Mouse (Mus musculus) neural tube, embryonic 15.5 days (tissue): Measurements from ENCODE around the gene Pde4d. TPM values are rescaled to one million over a fixed set of nuclear protein-coding genes. Genes with fewer than 3 reads are reported as not detected.
"Not testable (repeated sequence)": the region's sequence is repeated elsewhere in the genome, so short reads cannot be mapped to it uniquely, and the experiment has no call there.

Source experiments
- ATAC-seq: fragments of 200-750 bp; cut with Nextera tagmentation; 2 replicates; pipeline ENCODE4 v1.8.0; 2017; ENCODE audit warnings: mild to moderate bottlenecking, moderate TSS enrichment, moderate library complexity; ENCODE audit not compliant: low FRiP score
- H3K27ac ChIP-seq: fragments of 300-500 bp; sonication (generic); replicated peaks from 2 replicates; pipeline ENCODE4 v1.5.1; 2015; ENCODE audit warnings: mild to moderate bottlenecking, inconsistent platforms
- H3K27me3 ChIP-seq: fragments of 300-500 bp; sonication (generic); replicated peaks from 2 replicates; pipeline ENCODE4 v1.6.1; 2015; ENCODE audit warnings: inconsistent platforms
- H3K36me3 ChIP-seq: fragments of 300-500 bp; sonication (generic); 2 replicates; pipeline ENCODE4 v1.6.1; 2015; ENCODE audit warnings: inconsistent platforms
- H3K4me1 ChIP-seq: fragments of 300-500 bp; sonication (generic); 2 replicates; pipeline ENCODE4 v1.6.1; 2015; ENCODE audit warnings: inconsistent platforms
- H3K4me2 ChIP-seq: fragments of 300-500 bp; sonication (generic); 2 replicates; pipeline ENCODE4 v1.6.1; 2015; ENCODE audit warnings: inconsistent platforms, mild to moderate bottlenecking, moderate library complexity
- H3K4me3 ChIP-seq: fragments of 300-500 bp; sonication (generic); replicated peaks from 2 replicates; pipeline ENCODE4 v1.5.1; 2015; ENCODE audit warnings: mild to moderate bottlenecking, inconsistent platforms
- H3K9ac ChIP-seq: fragments of 300-500 bp; sonication (generic); replicated peaks from 2 replicates; pipeline ENCODE4 v1.6.1; 2015; ENCODE audit warnings: mild to moderate bottlenecking, inconsistent platforms
- H3K9me3 ChIP-seq: fragments of 300-500 bp; sonication (generic); replicated peaks from 2 replicates; pipeline ENCODE4 v1.6.1; 2016; ENCODE audit warnings: inconsistent platforms
- WGBS: fragments of 180-500 bp; shearing (Covaris S2); methylation state at CpG from one replicate; pipeline ENCODE4 v1.1.7; 2015; ENCODE audit warnings: mixed read lengths; 5-methylcytosine and 5-hydroxymethylcytosine counted together
- polyA plus RNA-seq: library from polyadenylated mRNA; unstranded; fragments of >200 nt; fragmentation: Nextera tagmentation; extraction: Ambion mirVana; gene quantifications from 2 replicates; pipeline ENCODE4 v1.2.1, GENCODE M21; 2015

Pde4d gene
- polyA plus RNA-seq, 1 experiment from 2014 or later: 20.7 TPM

DNA sequence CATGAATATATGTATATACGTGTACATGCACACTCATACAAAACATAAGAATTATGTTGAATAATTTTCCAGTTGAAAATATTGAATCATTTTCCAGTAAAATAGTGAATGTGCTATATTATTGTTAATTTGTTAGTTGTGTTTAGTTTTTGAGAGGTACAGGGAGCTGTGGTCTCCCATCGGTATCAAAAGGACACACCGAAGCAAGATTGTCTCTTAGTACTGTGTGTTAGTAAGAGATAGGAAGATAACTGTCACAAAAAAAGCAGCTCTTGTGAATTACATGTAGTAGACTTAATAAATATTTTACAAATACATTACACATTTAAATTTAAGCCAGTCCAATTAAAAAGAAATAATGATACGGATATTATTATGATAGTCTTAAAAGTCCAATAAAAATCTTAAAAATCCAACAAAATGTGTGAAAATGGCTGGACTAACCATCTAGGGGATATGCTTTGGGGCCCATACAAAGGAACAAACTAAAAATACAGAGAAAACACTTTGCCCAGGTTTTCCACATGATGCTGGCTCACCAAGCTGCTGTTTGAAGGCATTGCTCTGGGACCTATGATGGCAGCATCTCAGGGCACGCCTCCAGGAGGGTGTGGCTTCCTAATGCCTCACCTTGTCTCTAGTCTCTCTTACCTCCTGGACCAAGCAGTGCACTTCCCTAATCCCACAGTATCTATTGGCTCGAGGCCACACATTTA lies 1441.6 kb downstream of the Pde4d start:
- H3K27ac ChIP-seq: no peak overlapping the region
- WGBS: 84% methylated on average over 6 of the region's 6 CpGs
- no peak overlapping the region for H3K9ac ChIP-seq
- no peaks in the 10 kb centered on the region for H3K36me3 ChIP-seq
- no peak overlapping the region for H3K4me2 ChIP-seq
- no peaks in the 10 kb centered on the region for H3K27me3 ChIP-seq
- no peaks in the 10 kb centered on the region for H3K4me1 ChIP-seq
- ATAC-seq: no peak
- H3K9me3 ChIP-seq: no peaks in the 10 kb centered on the region
- no peak overlapping the region for H3K4me3 ChIP-seq

DNA sequence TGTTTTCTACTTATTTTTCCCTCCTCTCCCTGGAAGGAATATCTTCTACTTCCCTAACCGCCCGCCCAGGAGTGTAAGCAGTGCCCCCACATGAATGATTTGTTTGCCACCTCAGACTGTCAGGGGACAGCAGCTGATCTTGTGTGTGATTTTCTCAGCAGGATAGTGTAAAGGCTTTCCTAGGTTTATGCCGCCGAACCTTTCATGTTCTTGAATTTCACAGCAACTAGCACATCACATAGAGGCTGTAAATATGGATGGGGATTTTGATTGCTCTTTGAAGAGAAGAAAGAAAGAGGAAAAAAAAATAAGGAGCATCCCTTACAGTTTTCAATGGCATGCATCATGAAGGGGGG lies 1442.1 kb downstream of the Pde4d start:
- H3K27ac ChIP-seq: no peak overlapping the region
- H3K9ac ChIP-seq: no peak overlapping the region
- no peaks in the 10 kb centered on the region for H3K27me3 ChIP-seq
- WGBS: 49% methylated on average over 4 of the region's 4 CpGs
- no peak overlapping the region for H3K4me2 ChIP-seq
- no peaks in the 10 kb centered on the region for H3K36me3 ChIP-seq
- H3K4me3 ChIP-seq: no peak overlapping the region
- no peaks in the 10 kb centered on the region for H3K4me1 ChIP-seq
- H3K9me3 ChIP-seq: no peaks in the 10 kb centered on the region
- ATAC-seq: no peak

DNA sequence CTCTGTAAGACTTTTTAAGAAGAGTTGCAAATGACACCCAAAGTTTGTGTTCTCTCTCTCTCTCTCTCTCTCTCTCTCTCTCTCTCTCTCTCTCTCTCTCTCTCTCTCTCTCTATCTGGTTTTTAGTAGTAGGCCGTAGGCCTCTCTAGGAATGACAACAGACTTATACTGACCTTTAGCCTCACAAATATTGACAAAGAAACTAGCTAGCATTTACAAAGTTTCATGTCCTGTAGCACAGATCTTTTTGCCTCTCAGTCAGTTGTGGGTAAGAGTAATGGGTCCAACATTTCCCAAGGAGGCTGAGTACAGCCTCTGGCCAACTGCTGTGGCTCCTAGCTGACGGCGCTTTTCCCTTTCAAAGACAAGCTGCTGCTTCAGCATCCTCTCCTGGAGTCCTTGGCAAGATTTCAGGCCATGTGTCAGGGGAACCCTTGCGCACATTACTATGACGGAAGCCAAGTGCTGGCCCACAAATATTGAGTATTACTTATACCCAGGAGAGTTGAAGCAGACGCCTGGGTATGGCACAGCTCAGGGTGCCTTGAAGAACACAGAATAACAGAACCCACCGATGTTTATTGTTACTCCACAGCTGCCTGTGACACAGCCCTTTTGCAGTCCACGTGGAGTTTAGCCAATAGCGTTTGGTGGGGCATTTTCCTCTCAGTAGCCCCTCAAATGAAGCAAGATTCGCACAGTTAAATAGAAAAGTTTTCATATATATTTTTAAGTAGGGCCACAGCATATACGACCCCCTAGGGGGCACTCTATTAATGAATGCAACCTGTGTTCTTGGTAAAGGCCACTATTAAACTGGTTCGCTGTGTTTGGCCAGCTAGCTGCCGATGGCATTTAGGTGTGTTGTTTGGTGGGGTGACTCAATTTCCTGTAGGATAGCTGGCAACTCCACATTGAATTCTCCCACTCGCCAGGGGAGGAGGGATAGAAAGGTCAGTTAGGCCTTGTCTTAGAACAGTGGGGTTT lies 1450.0 kb downstream of the Pde4d start:
- ATAC-seq: no peak
- Histone ChIP-seq H3K9ac (no peak overlapping the region), H3K4me1 (peaks cover 23% of the 10 kb centered on the region), H3K4me3 (no peak overlapping the region), H3K4me2 (no peak overlapping the region), H3K36me3 (no peaks in the 10 kb centered on the region), H3K27ac (no peak overlapping the region), H3K27me3 (no peaks in the 10 kb centered on the region), H3K9me3 (no peaks in the 10 kb centered on the region)
- WGBS: 62% methylated on average over 14 of the region's 14 CpGs

DNA sequence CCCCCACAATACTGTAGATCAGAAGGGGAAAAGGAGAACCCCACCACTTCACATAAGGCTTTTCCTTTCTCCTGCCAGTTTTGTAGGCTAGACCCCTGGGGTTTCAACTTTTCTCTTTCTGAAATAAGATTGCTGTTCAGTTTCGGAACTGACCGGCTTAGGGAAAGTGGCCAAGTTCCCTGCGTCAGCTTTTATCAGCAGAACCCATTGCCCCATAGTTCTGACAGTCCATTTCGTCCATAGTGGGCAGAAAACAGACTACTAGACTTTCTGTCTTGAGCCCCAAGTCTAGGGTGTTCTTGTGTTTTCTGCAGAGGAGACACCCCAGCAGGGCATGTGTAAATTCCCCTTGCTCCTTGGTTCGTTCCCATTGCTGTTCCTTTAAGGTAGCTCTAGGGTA lies 1452.1 kb downstream of the Pde4d start:
- 63% methylated on average over 5 of the region's 5 CpGs for WGBS
- peak overlapping the region; percentile 70 for H3K4me3 ChIP-seq
- H3K9ac ChIP-seq: 0 out of 2 replicates have a peak overlapping the region, but pooled peaks have one; percentile 87
- H3K27me3 ChIP-seq: no peaks in the 10 kb centered on the region
- no peaks in the 10 kb centered on the region for H3K36me3 ChIP-seq
- H3K27ac ChIP-seq: no peak overlapping the region
- H3K4me2 ChIP-seq: peak overlapping the region; percentile 97
- no peak for ATAC-seq
- peaks cover 32% of the 10 kb centered on the region for H3K4me1 ChIP-seq
- no peaks in the 10 kb centered on the region for H3K9me3 ChIP-seq

DNA sequence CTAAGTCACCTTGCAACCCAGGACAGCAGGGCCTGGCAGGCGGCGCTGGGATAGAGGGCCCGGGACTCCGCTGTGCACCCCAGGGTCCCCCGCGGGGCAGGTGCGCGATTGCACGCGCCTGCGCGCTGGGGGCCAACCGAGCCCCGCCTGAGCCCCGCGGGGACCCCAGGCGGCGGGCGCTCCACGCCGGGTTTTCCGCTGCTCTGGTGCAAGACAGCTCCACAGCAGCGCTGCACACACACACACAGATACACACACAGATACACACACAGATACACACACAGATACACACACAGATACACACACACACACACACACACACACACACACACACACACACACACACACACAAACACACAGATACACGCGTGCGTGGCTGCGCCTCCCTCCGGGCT lies 1452.7 kb downstream of the Pde4d start:
- H3K9me3 ChIP-seq, H3K27me3 ChIP-seq, H3K36me3 ChIP-seq: not testable (repeated sequence)
- Histone ChIP-seq H3K4me2 (peak overlapping the region; percentile 97), H3K4me3 (peak overlapping the region; percentile 70), H3K9ac (peak overlapping the region; percentile 87), H3K4me1 (peaks cover 37% of the 10 kb centered on the region), H3K27ac (peak overlapping the region; percentile 85)
- WGBS: under 1% methylated on average over 28 of the region's 28 CpGs
- peak; percentile 88 for ATAC-seq

DNA sequence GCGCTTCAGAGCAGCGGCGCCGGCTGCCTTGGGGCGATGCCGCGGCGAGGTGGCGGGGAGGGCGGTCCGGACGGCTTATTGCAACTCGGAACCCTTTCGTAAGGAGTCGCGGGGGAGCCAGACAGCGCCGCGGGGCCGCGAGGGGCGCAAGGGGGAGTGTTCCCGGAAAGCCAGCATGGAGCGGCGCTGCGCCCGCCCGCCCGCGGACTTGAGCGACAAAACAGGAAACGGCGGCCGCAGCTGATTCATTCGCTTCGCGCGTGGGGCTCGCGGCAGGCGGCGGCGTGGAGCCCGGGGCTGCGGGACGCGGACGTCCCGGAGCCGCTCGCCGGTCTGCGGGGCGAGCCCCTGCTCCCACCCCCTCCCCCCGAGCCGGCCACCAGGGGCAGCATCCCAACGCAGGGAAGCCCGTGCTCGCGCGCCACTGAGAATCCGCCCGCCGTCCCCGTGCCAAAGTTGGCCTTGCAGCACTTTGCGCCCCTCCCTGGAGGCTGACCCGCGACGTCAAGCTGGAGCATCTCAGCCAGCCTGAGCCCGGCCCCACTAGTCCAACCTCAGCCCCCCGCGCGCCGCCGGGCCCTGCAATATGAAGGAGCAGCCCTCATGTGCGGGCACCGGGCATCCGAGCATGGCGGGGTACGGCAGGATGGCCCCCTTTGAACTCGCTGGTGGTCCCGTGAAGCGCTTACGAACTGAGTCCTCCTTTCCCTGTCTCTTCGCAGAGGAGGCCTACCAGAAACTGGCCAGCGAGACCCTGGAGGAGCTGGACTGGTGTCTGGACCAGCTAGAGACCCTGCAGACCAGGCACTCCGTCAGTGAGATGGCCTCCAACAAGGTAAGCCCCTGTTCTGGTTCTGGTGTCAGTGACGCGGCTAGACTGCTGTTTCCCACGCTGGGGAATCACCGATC lies 1453.4 kb downstream of the Pde4d start:
- H3K4me2 ChIP-seq: peak overlapping the region; percentile 97
- H3K36me3 ChIP-seq: no peaks in the 10 kb centered on the region
- peak; percentile 82 for ATAC-seq
- peak overlapping the region; percentile 85 for H3K27ac ChIP-seq
- H3K4me1 ChIP-seq: peaks cover 38% of the 10 kb centered on the region
- H3K9me3 ChIP-seq: no peaks in the 10 kb centered on the region
- H3K9ac ChIP-seq: peak overlapping the region; percentile 87
- H3K27me3 ChIP-seq: no peaks in the 10 kb centered on the region
- peak overlapping the region; percentile 70 for H3K4me3 ChIP-seq
- under 1% methylated on average over 84 of the region's 91 CpGs for WGBS

DNA sequence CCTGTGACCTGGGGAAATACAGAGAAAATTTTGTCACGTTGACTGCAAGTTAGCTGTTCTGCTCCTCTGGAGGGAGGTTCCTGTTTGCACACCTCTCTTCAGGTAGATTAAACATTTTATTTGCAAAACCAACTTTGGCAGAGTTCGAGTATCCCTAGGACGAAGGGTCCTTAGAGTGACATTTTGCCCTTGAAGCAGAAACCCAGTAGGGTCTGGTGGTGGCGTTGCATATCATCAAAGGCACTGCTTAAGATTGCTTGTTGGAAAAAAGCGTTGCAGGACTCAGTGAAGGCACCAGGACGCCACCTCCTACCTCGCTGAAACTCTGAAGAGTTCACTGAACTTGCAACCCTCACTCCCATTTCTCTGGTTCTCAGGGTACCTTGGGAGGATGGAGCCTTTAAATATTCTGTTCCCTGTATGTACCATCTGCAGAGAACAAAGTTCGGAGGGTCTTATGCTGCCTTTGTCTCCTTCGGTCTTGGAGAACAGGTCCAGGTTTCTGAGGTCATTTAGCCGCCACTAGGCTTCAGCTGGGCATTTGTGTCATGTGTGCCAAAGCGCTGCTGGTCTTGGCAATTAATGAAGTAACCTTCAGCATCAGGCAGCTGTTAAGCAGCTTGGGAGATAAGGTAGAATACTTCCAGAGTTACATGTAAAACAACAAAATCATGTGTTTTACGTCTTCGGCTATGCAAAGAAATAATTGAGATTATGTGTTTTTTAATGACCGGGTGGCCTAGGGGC lies 1454.2 kb downstream of the Pde4d start:
- 44% methylated on average over 14 of the region's 14 CpGs for WGBS
- peaks cover 38% of the 10 kb centered on the region for H3K4me1 ChIP-seq
- no peaks in the 10 kb centered on the region for H3K9me3 ChIP-seq
- H3K4me3 ChIP-seq: peak overlapping the region; percentile 70
- ATAC-seq: no peak
- no peaks in the 10 kb centered on the region for H3K27me3 ChIP-seq
- H3K27ac ChIP-seq: peak overlapping the region; percentile 85; the same call in 1 of the 2 replicates
- peak overlapping the region; percentile 87 for H3K9ac ChIP-seq
- H3K4me2 ChIP-seq: peak overlapping the region; percentile 97
- no peaks in the 10 kb centered on the region for H3K36me3 ChIP-seq

DNA sequence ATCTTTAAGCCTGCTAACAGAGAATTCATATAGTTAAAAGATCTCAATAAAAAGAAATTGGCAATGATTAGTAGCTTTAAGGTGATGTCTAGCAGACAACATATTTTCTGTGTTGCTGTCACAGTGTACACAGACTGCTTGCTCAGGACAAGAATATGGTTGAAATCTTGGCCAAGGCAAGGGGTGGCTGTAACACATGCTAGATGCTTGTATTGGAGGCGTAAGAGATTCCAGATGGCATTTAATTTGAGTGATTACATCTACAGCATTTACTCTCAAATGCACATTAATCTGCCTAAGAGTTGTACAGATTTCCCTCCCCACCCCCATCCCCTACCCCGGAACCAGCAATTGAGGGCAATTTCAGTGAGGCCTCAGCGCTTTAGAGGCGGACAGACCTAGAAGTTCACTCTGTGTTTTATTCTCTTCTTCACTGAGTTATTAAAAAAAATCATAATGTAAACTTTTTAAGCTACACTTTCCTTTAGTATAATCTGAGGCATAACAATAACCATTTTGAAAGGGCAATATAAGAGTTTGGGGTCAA lies 1456.7 kb downstream of the Pde4d start:
- Histone ChIP-seq H3K36me3 (no peaks in the 10 kb centered on the region), H3K4me1 (peaks cover 42% of the 10 kb centered on the region), H3K4me2 (no peak overlapping the region; the same call in 1 of the 2 replicates), H3K4me3 (no peak overlapping the region), H3K9ac (no peak overlapping the region), H3K27me3 (no peaks in the 10 kb centered on the region), H3K27ac (no peak overlapping the region), H3K9me3 (no peaks in the 10 kb centered on the region)
- no peak for ATAC-seq
- WGBS: 69% methylated on average over 4 of the region's 4 CpGs

DNA sequence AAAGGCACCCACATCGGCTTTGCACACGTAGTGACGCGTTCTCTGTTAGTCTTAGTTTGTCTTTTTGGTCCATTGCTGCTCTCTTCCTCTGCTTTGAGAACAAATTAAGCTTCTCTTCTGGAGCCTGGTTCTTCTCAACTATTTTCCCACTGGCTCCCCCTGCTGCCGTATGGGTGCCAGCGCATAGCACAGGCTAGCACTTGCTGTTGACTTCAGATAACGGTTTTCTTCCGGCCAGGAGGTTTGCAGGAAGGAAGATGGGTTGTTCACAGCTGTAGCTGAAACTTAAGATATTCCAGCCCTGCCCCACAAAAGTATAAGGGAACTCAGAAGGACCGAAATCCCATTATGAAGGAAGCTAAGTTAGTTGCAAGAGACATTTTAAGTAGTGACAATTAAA lies 1457.9 kb downstream of the Pde4d start:
- no peak overlapping the region for H3K9ac ChIP-seq
- no peak for ATAC-seq
- WGBS: 30% methylated on average over 9 of the region's 9 CpGs

DNA sequence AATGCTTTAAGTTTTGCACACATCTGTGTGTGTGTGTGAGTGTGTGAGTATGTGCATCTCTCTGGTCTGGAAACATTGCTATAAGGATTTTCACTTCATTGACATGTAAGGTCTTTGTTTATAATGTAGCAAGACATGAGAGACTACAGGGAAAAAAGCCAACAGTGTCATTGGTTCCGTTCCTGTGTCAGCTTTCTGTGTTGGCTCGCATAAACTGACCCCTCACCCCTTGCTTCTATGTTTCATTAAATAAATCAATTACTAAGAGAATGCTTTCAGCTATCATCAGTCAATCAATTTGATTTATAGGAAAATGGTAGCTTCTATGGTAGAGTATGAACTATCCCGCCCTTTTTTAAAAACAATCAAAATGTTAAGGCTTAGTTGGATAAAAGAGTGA lies 1458.6 kb downstream of the Pde4d start:
- Histone ChIP-seq H3K4me2 (no peak overlapping the region), H3K9me3 (no peaks in the 10 kb centered on the region), H3K4me1 (peaks cover 39% of the 10 kb centered on the region), H3K4me3 (no peak overlapping the region), H3K27me3 (no peaks in the 10 kb centered on the region), H3K27ac (no peak overlapping the region), H3K36me3 (no peaks in the 10 kb centered on the region), H3K9ac (no peak overlapping the region)
- 81% methylated on average over 3 of the region's 3 CpGs for WGBS
- no peak for ATAC-seq

More for the DNA sequence above, 1457.9 kb downstream of the Pde4d start:
- Histone ChIP-seq H3K4me2 (no peak overlapping the region), H3K36me3 (no peaks in the 10 kb centered on the region), H3K9me3 (no peaks in the 10 kb centered on the region), H3K4me3 (no peak overlapping the region), H3K27ac (no peak overlapping the region), H3K27me3 (no peaks in the 10 kb centered on the region), H3K4me1 (peaks cover 41% of the 10 kb centered on the region)
